Mouse (Mus musculus) monocyte, adult 2 months (primary cell): Measurements from ENCODE around the gene Pi4kb.
"Not testable (repeated sequence)": the region's sequence is repeated elsewhere in the genome, so short reads cannot be mapped to it uniquely, and the experiment has no call there.

Experiments
- DNase-seq, 2 experiments: peaks; one replicate each; pipeline ENCODE4 v3.0.0; 2022; ENCODE audit warnings: low spot score in 2 of 2, low read depth in 1 of 2

The Pi4kb gene

DNA sequence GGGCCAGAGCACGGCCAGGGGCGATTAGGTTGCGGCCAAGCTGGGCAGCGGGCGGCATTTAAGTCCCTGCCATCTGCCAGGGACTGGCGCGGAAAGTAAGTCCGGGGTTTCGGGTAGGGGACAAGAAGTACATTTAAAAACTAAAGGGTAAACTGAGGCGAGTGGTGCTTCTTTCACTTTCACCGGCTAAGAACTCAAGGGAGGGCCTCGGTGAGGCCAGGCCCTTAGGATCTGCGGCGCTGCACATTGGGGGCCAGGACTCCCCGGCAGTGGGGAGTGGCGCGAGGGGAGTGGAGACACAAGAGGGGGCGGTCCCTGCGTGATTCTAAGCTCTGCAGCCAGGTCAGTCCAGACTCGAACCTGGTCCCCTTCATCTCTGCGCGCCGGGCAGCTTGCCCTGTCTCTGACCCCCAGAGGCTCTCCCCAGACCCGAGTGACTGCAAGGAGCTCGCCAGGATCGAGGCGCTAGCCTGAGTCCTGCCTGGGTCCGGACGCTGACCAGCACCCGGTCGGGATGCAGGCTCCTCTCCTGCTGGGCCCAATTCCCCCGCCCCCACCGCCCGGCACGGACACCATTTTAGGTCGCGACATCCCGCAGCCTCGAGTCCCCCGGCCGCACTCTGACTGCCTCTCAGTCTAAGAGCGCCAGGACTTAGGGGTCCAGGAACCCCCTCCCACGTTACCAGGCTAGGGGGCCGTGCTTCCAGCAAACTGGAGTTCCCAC lies 40.1 kb downstream of the Pi4kb start:
- DNase-seq = peak in 1 of 2 experiments; percentile 33

DNA sequence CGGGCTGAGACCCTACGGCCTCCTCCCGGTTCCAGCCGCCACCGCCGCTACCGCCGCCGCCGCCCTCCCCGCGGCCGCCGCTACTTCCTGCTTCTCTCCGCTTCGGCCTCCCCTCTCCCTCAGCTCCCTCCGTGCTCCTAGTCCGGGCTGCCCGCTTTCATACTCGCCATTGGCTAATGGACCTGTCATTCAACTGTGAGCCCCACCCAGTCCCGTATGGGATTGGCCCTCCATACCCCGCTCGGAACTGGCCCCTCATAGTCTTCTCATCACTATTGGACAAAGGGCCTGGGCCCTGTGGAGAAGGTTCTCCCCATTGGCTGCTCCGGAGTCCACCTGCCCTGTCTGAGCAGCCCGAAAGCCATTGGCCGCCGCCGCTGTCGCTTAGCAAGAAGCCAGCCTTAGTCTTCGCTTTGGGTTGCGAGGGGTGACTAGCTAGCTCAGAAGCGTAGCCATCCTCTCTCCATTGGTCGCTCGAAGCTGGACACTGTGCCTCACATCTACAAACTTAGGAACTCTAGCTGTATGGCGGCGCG lies 40.9 kb downstream of the Pi4kb start, which contains the start of gene Zfp687:
Gene Zfp687, minus strand, starts transcription at position 112 of the 536 bp plus-strand sequence.
- DNase-seq = peak; percentile 99

DNA sequence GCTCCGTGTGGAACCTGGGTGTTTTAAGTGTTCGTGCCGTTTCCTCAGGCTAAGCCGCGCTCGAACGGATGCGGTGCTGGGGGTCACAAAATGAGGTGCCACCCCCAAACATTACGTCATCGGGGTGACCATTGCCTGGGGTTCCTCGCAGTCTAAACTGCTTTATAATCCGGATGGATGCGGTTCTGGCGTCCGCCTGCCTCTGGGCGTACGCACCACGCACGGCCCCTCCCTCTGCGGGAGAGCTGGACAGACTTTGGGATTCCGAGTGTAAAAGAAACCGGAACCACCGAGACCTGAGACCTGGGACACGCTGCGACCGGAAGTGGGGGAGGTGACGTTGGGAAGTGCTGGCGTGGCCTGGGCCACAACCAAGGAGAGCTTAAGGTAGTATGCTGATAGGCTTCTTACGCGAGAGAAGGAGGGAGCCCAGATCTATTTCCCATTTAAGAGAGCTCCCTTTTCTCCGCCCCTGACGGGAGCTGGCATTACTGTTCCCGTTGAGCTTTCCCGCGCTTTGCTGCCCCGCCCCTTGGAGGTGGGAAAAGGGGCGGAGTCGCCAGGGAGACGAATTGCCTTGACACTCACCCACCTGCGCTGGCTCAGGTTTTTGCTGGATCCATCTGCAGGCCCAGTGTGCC lies 41.5 kb downstream of the Pi4kb start:
- DNase-seq = peak; percentile 88

DNA sequence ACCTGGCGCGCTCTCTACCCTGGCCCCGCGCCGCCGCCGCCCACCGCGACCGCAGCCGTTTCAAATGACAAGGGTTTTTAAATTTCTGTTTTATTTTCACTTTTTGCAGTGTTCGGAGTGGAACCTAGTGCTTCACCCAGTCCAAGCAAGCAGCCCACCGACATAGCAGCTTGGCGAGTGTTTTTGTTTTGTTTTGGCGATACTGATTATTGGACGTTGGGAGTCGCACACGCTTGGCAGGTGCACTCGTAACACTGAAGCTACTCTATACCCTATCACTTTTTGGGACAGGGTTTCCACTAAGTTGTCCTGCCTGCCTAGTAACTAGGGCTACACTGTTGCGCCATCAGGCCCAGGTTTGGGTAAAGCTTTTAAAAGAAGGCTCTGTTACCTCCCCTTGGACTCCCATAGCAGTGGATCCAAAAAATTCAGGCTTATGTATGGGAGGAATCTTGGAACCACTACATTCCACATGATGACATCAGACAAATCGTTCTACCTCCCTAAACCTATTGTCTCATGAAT lies 42.1 kb downstream of the Pi4kb start:
- DNase-seq = no peak

DNA sequence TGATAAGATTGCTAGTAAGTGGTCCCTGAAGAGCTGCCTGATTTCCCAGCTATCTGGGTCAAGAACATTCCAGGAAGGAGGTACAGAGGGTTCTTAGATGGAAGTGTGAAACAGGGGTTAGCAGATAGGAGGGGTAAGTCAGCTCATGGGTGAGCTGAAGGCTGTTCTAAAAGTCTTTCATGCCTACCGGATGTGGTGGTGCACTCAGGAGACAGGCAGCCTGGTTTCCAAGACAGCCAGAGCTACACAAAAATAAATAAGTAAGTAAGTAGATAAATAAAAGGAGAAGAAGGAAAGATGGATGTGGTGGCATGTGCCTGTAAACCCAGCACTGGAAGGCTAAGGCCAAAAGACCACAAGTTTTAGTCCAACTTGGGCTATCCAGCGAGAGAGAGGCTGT lies 44.2 kb downstream of the Pi4kb start:
- no peak for DNase-seq

DNA sequence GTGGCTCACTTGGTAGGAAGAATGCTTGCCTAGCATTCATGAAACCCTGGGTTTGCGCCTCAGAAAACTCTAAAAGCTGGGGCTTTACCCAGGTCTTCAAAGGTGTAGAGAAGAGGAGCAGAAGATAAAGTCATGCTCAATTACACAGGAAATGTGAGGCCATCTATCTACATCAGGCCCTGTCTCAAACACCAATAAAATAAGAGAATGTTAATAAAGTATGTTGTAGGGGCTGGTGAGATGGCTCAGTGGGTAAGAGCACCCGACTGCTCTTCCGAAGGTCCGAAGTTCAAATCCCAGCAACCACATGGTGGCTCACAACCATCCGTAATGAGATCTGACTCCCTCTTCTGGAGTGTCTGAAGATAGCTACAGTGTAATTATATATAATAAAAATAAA lies 46.4 kb downstream of the Pi4kb start:
- not testable (repeated sequence) for DNase-seq

DNA sequence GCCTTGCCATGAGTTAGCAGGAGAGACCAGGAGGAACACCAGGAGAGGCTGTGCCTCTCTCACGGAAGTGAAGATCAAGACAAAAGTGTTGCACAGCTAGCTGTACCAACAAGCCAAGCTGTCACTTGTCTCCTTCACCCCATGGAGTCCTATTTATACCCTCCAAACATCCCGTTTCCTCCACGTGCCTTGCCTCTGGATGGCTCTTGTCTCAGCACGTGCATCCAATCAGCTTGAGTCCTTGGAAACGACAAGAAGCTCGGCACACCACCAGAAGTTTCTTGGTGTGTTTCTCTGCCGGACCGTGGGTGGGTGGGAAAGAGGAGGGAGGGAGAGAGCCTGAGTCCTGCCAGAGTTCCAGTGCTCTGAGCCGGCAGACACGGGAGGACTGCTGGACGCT lies 50.0 kb downstream of the Pi4kb start:
- no peak for DNase-seq

DNA sequence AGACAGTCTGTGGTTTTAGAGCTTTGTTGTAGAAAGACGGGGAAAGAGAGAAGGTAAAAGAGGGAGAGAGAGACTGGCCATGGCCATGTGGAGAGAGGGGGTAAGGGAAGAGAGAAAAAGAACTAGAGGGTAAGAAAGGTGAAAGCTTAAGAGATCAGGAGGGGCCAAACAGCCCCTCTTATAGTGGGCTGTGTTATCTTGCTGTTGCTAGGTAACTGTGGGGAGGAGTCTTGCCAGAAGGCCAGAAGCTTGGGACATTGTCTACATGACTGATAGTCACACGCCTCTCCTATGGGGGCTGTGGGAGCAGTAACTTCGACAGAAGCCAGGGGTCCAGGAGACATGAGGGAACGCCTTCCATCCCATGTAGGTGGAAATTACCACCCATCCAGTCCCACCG lies 50.7 kb downstream of the Pi4kb start:
- no peak for DNase-seq

DNA sequence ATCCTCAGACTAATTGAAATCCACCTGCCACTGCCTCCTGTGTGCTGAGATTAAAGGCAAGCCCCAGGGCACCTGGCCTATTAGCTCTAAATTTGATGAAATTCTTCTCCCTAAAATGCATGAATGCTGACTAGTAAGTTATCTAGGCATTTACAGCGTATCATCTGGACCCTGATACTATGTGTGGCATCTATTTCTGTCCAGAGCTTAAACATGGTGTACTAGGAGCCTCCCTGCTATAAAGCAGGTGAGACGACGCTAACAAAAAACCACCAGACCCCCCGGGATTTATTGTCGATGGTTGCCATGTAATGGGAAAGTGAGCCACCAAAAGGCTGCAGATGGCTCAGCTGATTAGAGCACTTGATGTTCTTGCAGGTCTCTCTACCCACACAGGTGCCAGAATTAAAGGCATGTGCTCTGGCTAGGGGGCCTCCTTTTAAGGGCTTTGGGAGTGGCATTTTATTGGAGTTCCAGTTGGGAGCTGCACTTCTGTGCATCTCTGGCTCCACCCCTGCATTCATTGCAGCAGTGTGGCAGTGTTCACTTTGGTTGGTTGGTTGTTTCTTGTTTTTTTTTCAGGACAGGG lies 52.6 kb downstream of the Pi4kb start:
- DNase-seq = no peak

DNA sequence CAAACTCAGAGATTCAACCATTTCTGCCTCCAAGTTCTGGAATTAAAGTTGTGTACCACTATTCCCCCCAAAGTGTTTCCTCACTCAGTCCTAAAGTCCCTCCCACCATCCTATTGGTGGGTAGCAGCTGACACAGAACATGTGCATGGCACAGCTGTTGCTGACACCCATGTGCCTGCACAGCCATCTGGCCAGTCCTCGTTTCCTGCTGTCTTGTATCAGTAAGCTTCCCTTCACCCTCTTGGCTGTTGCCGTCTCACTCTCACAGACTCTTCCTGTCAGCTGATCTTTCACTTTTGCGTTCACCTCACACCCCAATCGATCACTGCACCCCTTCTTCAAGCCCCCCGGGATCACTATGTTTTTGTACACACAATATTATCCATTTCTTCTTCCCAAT lies 53.2 kb downstream of the Pi4kb start:
- DNase-seq = no peak

DNA sequence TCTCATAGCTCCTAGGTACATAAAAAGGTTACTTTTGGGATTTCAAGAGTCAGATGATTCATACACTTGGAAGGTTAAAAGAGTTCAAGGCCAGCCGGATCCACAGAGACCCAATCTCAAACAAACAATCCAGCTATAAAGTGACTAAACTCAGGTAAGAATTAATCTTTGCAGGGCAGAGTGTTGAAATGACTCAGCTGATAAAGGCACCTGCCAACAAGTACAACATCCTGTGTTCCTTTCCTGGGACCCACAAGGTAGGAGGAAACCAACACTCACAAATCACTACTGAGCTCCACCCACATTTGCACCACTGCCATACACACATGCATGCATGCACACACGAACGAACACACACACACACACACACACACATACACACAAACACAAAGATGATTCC lies 54.1 kb downstream of the Pi4kb start:
- no peak for DNase-seq

DNA sequence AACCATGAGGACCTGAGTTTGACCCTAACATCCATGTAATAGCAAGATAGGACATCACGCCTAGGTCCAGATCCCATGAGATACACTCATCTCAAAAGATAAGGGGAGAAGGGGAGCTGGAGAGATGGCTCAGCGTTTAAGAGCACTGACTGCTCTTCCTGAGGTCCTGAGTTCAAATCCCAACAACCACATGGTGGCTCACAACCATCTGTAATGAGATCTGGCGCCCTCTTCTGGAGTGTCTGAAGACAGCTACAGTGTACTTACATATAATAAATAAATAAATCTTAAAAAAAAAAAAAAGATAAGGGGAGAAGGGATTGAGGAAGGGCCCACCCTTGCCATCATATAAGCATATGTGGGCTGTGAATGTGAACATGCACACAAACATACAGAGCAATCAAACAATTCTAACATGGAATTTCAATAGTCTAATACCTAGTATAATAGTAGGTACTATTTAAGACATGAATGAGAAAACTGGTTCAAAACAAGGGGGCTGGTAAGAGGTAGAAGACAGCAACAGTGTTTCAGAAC lies 54.8 kb downstream of the Pi4kb start:
- DNase-seq = not testable (repeated sequence)

DNA sequence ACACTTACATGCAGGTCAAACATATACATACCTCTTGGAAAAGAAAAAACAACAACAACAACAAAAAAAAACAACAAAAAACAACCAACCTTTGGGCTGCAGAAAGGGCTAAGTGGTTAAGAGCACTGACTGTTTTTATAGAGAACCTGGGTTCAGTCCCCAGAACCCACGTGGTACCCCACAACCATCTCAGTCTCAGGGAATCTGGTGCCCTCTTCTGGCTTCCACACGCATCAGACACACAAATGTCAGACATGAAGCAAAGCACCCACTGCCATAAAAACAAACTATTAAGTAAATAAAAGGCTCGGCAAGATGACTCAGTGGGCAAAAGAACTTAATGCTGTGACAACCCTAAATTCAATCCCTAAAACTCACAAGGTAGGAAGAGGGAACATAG lies 55.4 kb downstream of the Pi4kb start:
- no peak for DNase-seq

DNA sequence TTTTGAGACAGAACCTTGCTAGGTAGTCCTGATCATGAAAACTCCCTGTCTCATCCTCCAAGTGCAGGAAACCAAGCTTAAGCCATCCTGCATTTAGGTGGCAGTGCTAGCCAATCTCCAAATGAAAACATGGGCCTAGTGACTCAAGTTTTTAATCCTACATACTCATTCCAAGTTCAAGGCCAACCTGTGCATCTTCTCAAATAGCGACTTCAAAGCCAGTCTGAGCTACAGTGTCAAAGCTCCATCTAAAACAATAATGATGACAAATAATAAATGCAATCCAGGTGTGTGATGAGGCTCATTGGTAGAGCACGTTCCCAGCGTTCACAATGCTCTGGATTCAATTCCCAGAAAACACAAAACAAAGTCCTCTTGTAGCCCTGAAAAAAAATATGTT lies 67.1 kb downstream of the Pi4kb start:
- no peak for DNase-seq

DNA sequence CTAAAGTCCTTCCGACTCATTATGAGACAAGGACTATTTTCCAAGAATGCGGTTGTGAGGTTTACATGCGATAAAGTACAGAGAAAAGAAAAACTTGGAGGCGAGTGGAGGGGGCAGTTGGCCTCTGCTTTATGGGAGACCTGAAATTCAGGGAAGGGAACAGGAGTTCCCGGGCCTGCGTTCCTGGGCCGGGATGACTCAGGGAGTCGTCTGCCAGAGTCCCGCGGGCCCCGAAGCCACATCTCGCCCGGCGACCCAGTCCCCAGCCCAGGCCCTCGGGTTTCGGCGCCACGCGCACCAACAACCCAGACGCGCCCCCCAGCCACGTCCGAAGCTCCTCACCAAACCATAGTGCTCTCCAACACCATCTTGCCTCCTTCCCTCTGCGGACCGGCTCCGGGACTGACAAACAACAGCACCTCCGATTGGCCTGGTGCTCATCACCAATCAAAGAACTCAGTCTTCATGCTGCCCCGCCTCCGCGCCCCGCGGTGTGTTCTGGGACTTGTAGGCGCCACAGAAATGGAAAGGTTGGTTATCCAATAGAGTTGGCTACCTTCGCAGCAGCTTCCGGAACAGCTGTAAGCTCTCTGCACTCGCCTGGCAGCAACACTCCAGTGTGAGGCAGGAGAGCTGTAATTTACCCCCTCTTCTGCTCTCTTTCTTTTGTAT lies 67.8 kb downstream of the Pi4kb start, which contains the start of gene Psmd4:
Gene Psmd4, minus strand, starts transcription at position 449 of the 672 bp plus-strand sequence.
- DNase-seq = peak; percentile 91 to 92

DNA sequence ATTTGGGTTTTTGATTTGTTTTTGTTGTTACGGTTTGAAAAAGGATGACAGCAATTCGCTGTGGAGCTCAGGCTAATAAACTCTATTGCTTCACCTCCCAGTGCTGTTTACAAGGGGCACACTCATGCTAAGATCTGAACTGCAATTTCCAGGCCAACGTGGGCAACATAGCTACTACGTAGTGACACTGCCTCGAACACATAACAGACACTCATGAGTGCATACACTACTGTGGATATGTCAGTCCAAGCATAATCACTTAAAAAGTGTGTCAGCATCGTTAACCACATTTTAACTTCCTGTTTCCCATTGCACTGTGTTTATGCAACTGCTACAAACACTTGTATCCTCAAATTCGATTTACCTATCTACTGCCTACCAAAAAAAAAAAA lies 68.3 kb downstream of the Pi4kb start:
- no peak for DNase-seq

DNA sequence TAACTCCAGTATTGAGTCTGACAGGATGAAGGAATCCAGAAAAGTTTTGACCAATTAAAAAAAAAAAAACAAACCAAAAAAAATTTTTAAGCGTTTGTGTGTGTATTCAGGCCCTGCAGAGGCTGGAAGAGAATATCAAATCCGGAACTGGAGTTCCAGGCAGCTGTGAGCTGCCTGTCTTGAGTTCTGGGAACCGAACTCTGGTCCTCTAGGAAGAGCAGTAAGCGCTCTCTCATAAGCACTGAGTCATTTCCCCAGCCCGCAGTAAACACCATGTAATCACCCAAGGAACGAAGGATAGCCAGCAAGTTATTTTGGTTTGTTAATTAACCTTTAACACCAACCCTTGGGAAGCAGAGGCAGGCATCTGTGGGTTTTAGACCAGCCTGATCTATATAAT lies 68.7 kb downstream of the Pi4kb start:
- DNase-seq = no peak

DNA sequence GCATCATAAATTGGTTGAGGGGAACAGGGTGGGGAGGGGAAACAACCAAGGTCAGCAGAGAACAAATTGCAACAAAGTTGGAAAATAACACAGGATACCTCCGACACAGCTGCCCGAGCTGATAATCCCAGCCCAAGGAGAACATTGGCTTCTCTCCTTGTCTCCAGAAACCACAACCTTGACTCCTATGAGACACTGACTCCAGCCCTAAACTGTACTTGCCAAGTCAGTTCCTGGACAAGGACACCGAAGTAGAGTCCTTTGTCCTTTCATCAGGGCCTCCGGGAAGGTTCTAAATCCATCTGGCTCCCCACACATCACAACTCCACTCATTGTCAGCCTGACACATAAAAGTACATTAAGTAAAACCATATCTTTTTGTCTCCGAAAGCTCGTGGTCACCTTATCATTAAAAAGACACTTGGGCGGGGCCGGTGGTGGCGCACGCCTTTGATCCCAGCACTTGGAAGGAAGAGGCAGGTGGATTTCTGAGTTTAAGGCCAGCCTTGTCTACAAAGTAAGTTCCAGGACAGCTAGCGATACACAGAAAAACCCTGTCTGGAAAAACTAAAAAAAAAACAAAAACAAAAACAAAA lies 72.0 kb downstream of the Pi4kb start:
- DNase-seq = no peak

DNA sequence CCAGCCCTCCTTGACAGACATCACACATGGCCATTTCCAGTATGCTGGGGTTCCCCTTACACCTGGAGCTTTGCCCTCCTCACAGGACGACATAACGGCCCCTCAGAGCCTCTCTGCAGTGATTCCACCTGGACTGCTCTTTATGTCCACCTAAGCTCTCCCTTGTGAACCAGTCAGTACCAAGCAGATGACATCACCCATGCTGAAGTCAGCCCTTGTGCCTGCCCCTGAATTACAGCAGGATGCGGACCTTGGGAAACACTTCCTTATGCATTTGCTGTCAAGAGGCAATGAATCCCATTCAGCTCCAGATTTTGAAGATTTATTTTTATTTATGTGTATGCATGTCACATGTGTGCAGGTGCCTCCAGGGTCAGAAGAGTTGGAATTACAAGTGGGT lies 73.4 kb downstream of the Pi4kb start:
- DNase-seq = no peak

DNA sequence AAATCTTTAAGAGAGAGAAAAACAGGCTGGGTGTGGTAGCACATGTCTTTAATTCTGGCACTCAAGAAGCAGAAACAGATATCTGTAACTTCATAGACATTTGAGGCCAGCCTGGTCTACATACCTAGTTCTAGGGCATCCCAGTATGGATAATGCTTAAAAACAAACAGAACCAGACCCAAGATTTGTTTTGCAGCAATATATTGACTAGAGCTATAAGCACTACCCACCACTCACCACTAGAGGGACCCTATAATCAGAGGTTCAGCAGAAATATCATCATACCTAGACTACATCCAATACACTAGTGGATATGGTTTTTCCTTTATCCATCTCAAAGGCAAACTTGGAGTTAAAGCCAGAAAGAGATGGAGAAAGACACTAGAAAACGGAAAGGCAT lies 78.4 kb downstream of the Pi4kb start:
- DNase-seq = peak in 1 of 2 experiments; percentile 10

DNA sequence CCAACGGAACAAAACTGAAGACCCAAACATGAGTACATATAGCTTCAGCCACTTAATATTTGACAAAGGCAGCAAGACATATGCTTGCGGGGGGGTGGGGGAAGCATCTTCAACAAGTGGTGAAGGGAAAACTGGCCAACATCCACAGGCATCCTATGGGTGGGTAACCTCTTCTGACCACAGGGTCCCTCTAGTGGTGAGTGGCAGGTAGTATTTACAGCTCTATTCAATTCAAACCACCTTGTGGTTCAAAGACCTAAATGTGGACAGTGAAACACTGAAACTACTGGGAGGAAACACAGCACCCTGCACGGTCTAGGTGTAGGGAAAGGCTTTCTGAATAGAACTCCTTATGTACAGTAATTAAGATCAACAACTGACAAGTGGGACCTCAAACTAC lies 79.2 kb downstream of the Pi4kb start:
- DNase-seq = no peak
